In genomic region chr11:75249588-75249987, GRCm38 (mm10) we compare ENCODE assay signal across 16 mouse cellular contexts. TPM values are rescaled to one million over a fixed set of nuclear protein-coding genes. Genes with fewer than 3 reads are reported as not detected.
DNase-seq lines count a peak whose midpoint lies in the region; ATAC-seq and TF ChIP-seq lines count a peak whose summit lies in the region.
"Had no signal": no experiment of that assay in that cellular context is flagged by ENCODE, and none has a peak within 500 bp of the region (broad histone marks: within the 10 kb centered on the region; RNA-seq: fewer than 3 reads in every experiment).

No protein-coding gene starts in this region.

- H3K27me3 ChIP-seq in heart, embryonic 15.5 days: no peaks in the 10 kb centered on the region
- no peaks in the 10 kb centered on the region for H3K27me3 ChIP-seq in liver, adult 2 months (ENCODE audit: control insufficient read depth, insufficient read depth, low read length)
- H3K27me3 ChIP-seq in liver, embryonic 12.5 days (replicated peaks): peaks cover 13% of the 10 kb centered on the region
- no peaks in the 10 kb centered on the region for H3K27me3 ChIP-seq in testis, adult 2 months (ENCODE audit: control insufficient read depth, insufficient read depth, low read length)
- H3K27me3 ChIP-seq: midbrain, embryonic 12.5 days; neural tube, embryonic 12.5 days had no signal

- H3K4me1 ChIP-seq in heart, embryonic 15.5 days (replicated peaks): peaks cover 66% of the 10 kb centered on the region
- H3K4me1 ChIP-seq in liver, adult 2 months (ENCODE audit: control insufficient read depth, insufficient read depth, low read length): peaks cover 10% of the 10 kb centered on the region
- peaks cover 49% of the 10 kb centered on the region for H3K4me1 ChIP-seq in liver, embryonic 12.5 days
- H3K4me1 ChIP-seq in testis, adult 2 months (ENCODE audit: control insufficient read depth, insufficient read depth, low read length): peaks cover 13% of the 10 kb centered on the region

- TF ChIP-seq POLR2A in liver, adult 2 months (IDR thresholded peaks at IDR 0.05; ENCODE audit: extremely low read depth, insufficient read depth, low read length): no peak
- TF ChIP-seq POLR2A in testis, adult 2 months (IDR thresholded peaks at IDR 0.05; ENCODE audit: control insufficient read depth, low read depth, low read length): no peak

- no peaks in the 10 kb centered on the region; the same call in 1 of the 2 replicates for H3K79me2 ChIP-seq in liver, adult 2 months (ENCODE audit: control insufficient read depth, insufficient read depth, low read length)

- no peak for TF ChIP-seq CTCF in liver, adult 2 months (IDR thresholded peaks at IDR 0.05; ENCODE audit: low read depth, low read length)
- no peak for TF ChIP-seq CTCF in testis, adult 2 months (IDR thresholded peaks at IDR 0.05; ENCODE audit: control insufficient read depth, insufficient read depth, insufficient replicate concordance, low read depth, low read length)

- no peak for DNase-seq in heart, postnatal 10 days
- peak; percentile 40 for DNase-seq in liver, adult 2 months (ENCODE audit: extremely low read depth, low read depth, low spot score)
- no peak for DNase-seq in testis, postnatal 14 days (ENCODE audit: low spot score)
- DNase-seq in adrenal gland, postnatal 36 days: no peak
- DNase-seq: cerebellum, adult 11-12 months; gastrocnemius, postnatal 14 days; lung, postnatal 10 days; retina, postnatal 1 day had no signal

- no peak overlapping the region for H3K4me3 ChIP-seq in heart, embryonic 15.5 days
- no peak overlapping the region for H3K4me3 ChIP-seq in liver, adult 2 months (ENCODE audit: insufficient read depth, low read depth, low read length)
- H3K4me3 ChIP-seq in liver, embryonic 12.5 days: no peak overlapping the region
- H3K4me3 ChIP-seq in testis, adult 2 months (ENCODE audit: control insufficient read depth, low read depth, low read length): no peak overlapping the region
- H3K4me3 ChIP-seq: forebrain, embryonic 10.5 days; midbrain, embryonic 12.5 days; neural tube, embryonic 12.5 days had no signal

- 58% methylated on average over 9 of the region's 9 CpGs for WGBS in heart, embryonic 15.5 days
- WGBS in liver, adult 2 months: 35% methylated on average over 9 of the region's 9 CpGs
- 73% methylated on average over 9 of the region's 9 CpGs for WGBS in liver, embryonic 12.5 days (ENCODE audit: insufficient replicate concordance)

- ATAC-seq in heart, embryonic 15.5 days (replicated peaks; ENCODE audit: insufficient number of reproducible peaks, insufficient read depth, low FRiP score, low read depth): no peak
- no peak for ATAC-seq in liver, embryonic 12.5 days
- ATAC-seq: inflammation-experienced regulatory T-cells, adult 6 months had no signal

- intact Hi-C loops in heart, postnatal 10 days (cut with DNase I): no loop called here

- H3K9me3 ChIP-seq in heart, embryonic 15.5 days (replicated peaks): no peaks in the 10 kb centered on the region
- no peaks in the 10 kb centered on the region for H3K9me3 ChIP-seq in liver, embryonic 12.5 days (replicated peaks)
- H3K9me3 ChIP-seq: forebrain, embryonic 10.5 days; G1E; midbrain, embryonic 12.5 days; neural tube, embryonic 12.5 days had no signal

- H3K27ac ChIP-seq in heart, embryonic 15.5 days: peak overlapping the region; percentile 60
- H3K27ac ChIP-seq in liver, adult 2 months (replicated peaks; ENCODE audit: insufficient read depth, low read depth, low read length): no peak overlapping the region
- H3K27ac ChIP-seq in liver, embryonic 12.5 days: no peak overlapping the region
- peak overlapping the region; percentile 14 for H3K27ac ChIP-seq in testis, adult 2 months (ENCODE audit: control insufficient read depth, insufficient read depth, low read depth, low read length)
- H3K27ac ChIP-seq: neural tube, embryonic 12.5 days had no signal

- 0 out of 2 replicates have a peak overlapping the region, but pooled peaks have one; percentile 2 for H3K9ac ChIP-seq in heart, embryonic 15.5 days
- H3K9ac ChIP-seq in liver, adult 2 months (ENCODE audit: low read depth, low read length): no peak overlapping the region
- no peak overlapping the region for H3K9ac ChIP-seq in liver, embryonic 12.5 days
- H3K9ac ChIP-seq: midbrain, embryonic 12.5 days; neural tube, embryonic 12.5 days had no signal

- peak overlapping the region; percentile 4; the same call in 1 of the 2 replicates for H3K4me2 ChIP-seq in heart, embryonic 15.5 days
- H3K4me2 ChIP-seq in liver, embryonic 12.5 days: no peak overlapping the region
- H3K4me2 ChIP-seq: midbrain, embryonic 12.5 days; neural tube, embryonic 12.5 days had no signal

- H3K36me3 ChIP-seq in heart, embryonic 15.5 days: no peaks in the 10 kb centered on the region
- H3K36me3 ChIP-seq in liver, adult 2 months (ENCODE audit: control insufficient read depth, insufficient read depth, low read length): no peaks in the 10 kb centered on the region
- no peaks in the 10 kb centered on the region for H3K36me3 ChIP-seq in liver, embryonic 12.5 days
- H3K36me3 ChIP-seq in testis, adult 2 months (ENCODE audit: control insufficient read depth, insufficient read depth, low read length): no peaks in the 10 kb centered on the region
- H3K36me3 ChIP-seq: forebrain, embryonic 10.5 days; G1E; midbrain, embryonic 12.5 days; neural tube, embryonic 12.5 days had no signal

RNA-seq across cellular contexts. Expression of gene Rtn4rl1, which starts 56.0 kb away (rescaled TPM):
- 12.4 and 13.1 TPM in 2 replicates for polyA plus RNA-seq in heart, embryonic 15.5 days (2015; fragmentation: Nextera tagmentation; extraction: Ambion mirVana)
- 10 to 100 TPM; 13.9 to 21.4 TPM for total RNA-seq in heart, postnatal 10 days (2021)
- total RNA-seq in liver, adult 2 months (2014; rRNA removed): 1.3 and 2.4 TPM in 2 replicates
- 9.5 and 10.0 TPM in 2 replicates for polyA plus RNA-seq in liver, adult 2 months (2012; rRNA removed)
- 1.2 and 1.3 TPM in 2 replicates for polyA plus RNA-seq in liver, embryonic 12.5 days (2016; fragmentation: Nextera tagmentation; extraction: Ambion mirVana)
- polyA plus RNA-seq in testis, adult 2 months (2012; rRNA removed): 3.1 and 3.3 TPM in 2 replicates
- total RNA-seq in adrenal gland, postnatal 36 days (2021): 10 to 100 TPM; 37.3 to 53.0 TPM
- total RNA-seq: G1E had no signal
- polyA plus RNA-seq: G1E had no signal

RNA-seq across cellular contexts. Expression of gene Dph1, which starts 58.5 kb away (rescaled TPM):
- 17.2 and 20.5 TPM in 2 replicates for polyA plus RNA-seq in heart, embryonic 15.5 days (2015; fragmentation: Nextera tagmentation; extraction: Ambion mirVana)
- 10 to 100 TPM; 13.9 to 15.6 TPM for total RNA-seq in heart, postnatal 10 days (2021)
- total RNA-seq in liver, adult 2 months (2014; rRNA removed): 11.3 and 14.2 TPM in 2 replicates
- 49.1 and 53.5 TPM in 2 replicates for polyA plus RNA-seq in liver, adult 2 months (2012; rRNA removed)
- 19.7 and 20.5 TPM in 2 replicates for polyA plus RNA-seq in liver, embryonic 12.5 days (2016; fragmentation: Nextera tagmentation; extraction: Ambion mirVana)
- polyA plus RNA-seq in testis, adult 2 months (2012; rRNA removed): 12.8 and 16.6 TPM in 2 replicates
- 10 to 100 TPM; 29.8 to 30.6 TPM for total RNA-seq in adrenal gland, postnatal 36 days (2021)

Comparison
In these comparisons a context has a peak if more than half of its experiments do, and no peak if none do; other contexts are left out.
1. H3K27ac ChIP-seq: peak in heart, embryonic 15.5 days (single experiment) and testis, adult 2 months (single experiment); none in liver, adult 2 months (single experiment) and liver, embryonic 12.5 days (single experiment).